Mouse (Mus musculus) MEL (cell line): ENCODE measurements around the gene Gm37240. TPM values are rescaled to one million over a fixed set of nuclear protein-coding genes. Genes with fewer than 3 reads are reported as not detected.

ENCODE experiments used
- DNase-seq: peaks from one replicate; pipeline ENCODE4 v3.0.0; 2011; ENCODE audit warnings: low read depth, low spot score
- H3K27ac ChIP-seq: 2 replicates; pipeline ENCODE4 v1.5.1; 2012; ENCODE audit warnings: low read depth, mild to moderate bottlenecking, control low read depth, low read length, moderate library complexity; ENCODE audit not compliant: control insufficient read depth
- H3K27me3 ChIP-seq, 2 experiments: fragments of 150-350 bp in 1 of 2; sonication (generic) in 1 of 2; 2 replicates each; pipeline ENCODE4 v1.6.1; 2012; ENCODE audit warnings: low read length in 2 of 2, mild to moderate bottlenecking in 2 of 2, improper control_type of control experiment in 1 of 2, moderate library complexity in 1 of 2; ENCODE audit not compliant: insufficient read depth in 2 of 2, control insufficient read depth in 1 of 2
- H3K36me3 ChIP-seq, 2 experiments: 2 replicates each; pipeline ENCODE4 v1.6.1; 2012 to 2014; ENCODE audit warnings: low read length in 2 of 2, improper control_type of control experiment in 1 of 2, inconsistent platforms in 1 of 2, mild to moderate bottlenecking in 1 of 2; ENCODE audit not compliant: insufficient read depth in 2 of 2, control insufficient read depth in 1 of 2
- H3K4me1 ChIP-seq, 2 experiments: fragments of 150-350 bp in 1 of 2; sonication (generic) in 1 of 2; 2 replicates each; pipeline ENCODE4 v1.6.1; 2012; ENCODE audit warnings: low read length in 2 of 2, improper control_type of control experiment in 1 of 2, mild to moderate bottlenecking in 1 of 2; ENCODE audit not compliant: insufficient read depth in 2 of 2, control insufficient read depth in 1 of 2
- H3K4me3 ChIP-seq, 2 experiments: fragments of 150-350 bp in 1 of 2; sonication (generic) in 1 of 2; 2 replicates each; pipeline ENCODE4 v1.5.1; 2012; ENCODE audit warnings: low read depth in 2 of 2, low read length in 2 of 2, mild to moderate bottlenecking in 2 of 2, moderate library complexity in 2 of 2, control low read depth in 1 of 2, improper control_type of control experiment in 1 of 2; ENCODE audit not compliant: control insufficient read depth in 1 of 2, insufficient read depth in 1 of 2
- H3K79me2 ChIP-seq: 2 replicates; pipeline ENCODE4 v1.6.1; 2012; ENCODE audit warnings: mild to moderate bottlenecking, low read length, moderate library complexity; ENCODE audit not compliant: control insufficient read depth, poor library complexity, insufficient read depth
- H3K9ac ChIP-seq: 2 replicates; pipeline ENCODE4 v1.6.1; 2012; ENCODE audit warnings: low read depth, mild to moderate bottlenecking, control low read depth, low read length, moderate library complexity; ENCODE audit not compliant: control insufficient read depth, poor library complexity, severe bottlenecking
- H3K9me3 ChIP-seq: fragments of 150-350 bp; sonication (generic); replicated peaks from 2 replicates; pipeline ENCODE4 v1.6.1; 2012; ENCODE audit warnings: mild to moderate bottlenecking, low read length, improper control_type of control experiment, moderate library complexity; ENCODE audit not compliant: insufficient read depth
- BHLHE40 ChIP-seq: IDR thresholded peaks from 2 replicates; pipeline ENCODE4 v1.6.1; 2012; ENCODE audit warnings: low read depth, mild to moderate bottlenecking, inconsistent platforms, low read length, improper control_type of control experiment, borderline replicate concordance
- CTCF ChIP-seq, 3 experiments: IDR thresholded peaks in 2 of 3; conservative IDR thresholded peaks in 1 of 3; 2 replicates each; pipeline ENCODE4 v1.5.1; 2011 to 2012; ENCODE audit warnings: low read length in 3 of 3, low read depth in 2 of 3, mild to moderate bottlenecking in 2 of 3, improper control_type of control experiment in 1 of 3, inconsistent platforms in 1 of 3, mixed read lengths in 1 of 3, moderate library complexity in 1 of 3; ENCODE audit not compliant: control insufficient read depth in 1 of 3, insufficient read depth in 1 of 3, poor library complexity in 1 of 3, severe bottlenecking in 1 of 3
- ELF1 ChIP-seq: IDR thresholded peaks from 2 replicates; pipeline ENCODE4 v1.6.1; 2014; ENCODE audit warnings: low read depth, mild to moderate bottlenecking, inconsistent platforms, low read length, improper control_type of control experiment, moderate library complexity
- GATA1 ChIP-seq: IDR thresholded peaks from 2 replicates; pipeline ENCODE4 v1.6.1; 2011; ENCODE audit warnings: low read depth, low read length, improper control_type of control experiment
- HCFC1 ChIP-seq: IDR thresholded peaks from 2 replicates; pipeline ENCODE4 v1.6.1; 2012; ENCODE audit warnings: low read depth, mild to moderate bottlenecking, inconsistent platforms, low read length, improper control_type of control experiment, moderate library complexity
- JUND ChIP-seq: IDR thresholded peaks from 2 replicates; pipeline ENCODE4 v1.6.1; 2011; ENCODE audit warnings: low read depth, mild to moderate bottlenecking, improper control_type of control experiment, low read length
- KAT2A ChIP-seq: conservative IDR thresholded peaks from 2 replicates; pipeline ENCODE4 v1.6.1; 2012; ENCODE audit warnings: low read depth, low read length, improper control_type of control experiment, inconsistent platforms
- MAZ ChIP-seq: IDR thresholded peaks from 2 replicates; pipeline ENCODE4 v1.6.1; 2012; ENCODE audit warnings: low read depth, mild to moderate bottlenecking, inconsistent platforms, low read length, improper control_type of control experiment
- MXI1 ChIP-seq: IDR thresholded peaks from 2 replicates; pipeline ENCODE4 v1.6.1; 2011; ENCODE audit warnings: mild to moderate bottlenecking, low read depth, low read length, improper control_type of control experiment
- MYB ChIP-seq: IDR thresholded peaks from 2 replicates; pipeline ENCODE4 v1.6.1; 2011; ENCODE audit warnings: mild to moderate bottlenecking, low read depth, low read length, improper control_type of control experiment
- MYC ChIP-seq: IDR thresholded peaks from 2 replicates; pipeline ENCODE4 v1.6.1; 2011; ENCODE audit warnings: low read depth, mild to moderate bottlenecking, low read length, improper control_type of control experiment, moderate library complexity
- NELFE ChIP-seq: IDR thresholded peaks from 2 replicates; pipeline ENCODE4 v1.6.1; 2011; ENCODE audit warnings: low read depth, low read length, improper control_type of control experiment
- NRF1 ChIP-seq: IDR thresholded peaks from 2 replicates; pipeline ENCODE4 v1.6.1; 2014; ENCODE audit warnings: low read depth, mild to moderate bottlenecking, inconsistent platforms, low read length, improper control_type of control experiment, moderate library complexity; ENCODE audit not compliant: poor library complexity, insufficient read depth, severe bottlenecking
- POLR2A ChIP-seq, 2 experiments: IDR thresholded peaks; 2 replicates each; pipeline ENCODE4 v1.6.1; 2011 to 2012; ENCODE audit warnings: low read length in 2 of 2, mild to moderate bottlenecking in 2 of 2, control low read depth in 1 of 2, improper control_type of control experiment in 1 of 2, low read depth in 1 of 2, moderate library complexity in 1 of 2; ENCODE audit not compliant: control insufficient read depth in 1 of 2, insufficient read depth in 1 of 2, poor library complexity in 1 of 2
- RCOR1 ChIP-seq: IDR thresholded peaks from 2 replicates; pipeline ENCODE4 v1.6.1; 2012; ENCODE audit warnings: low read depth, mild to moderate bottlenecking, inconsistent platforms, low read length, improper control_type of control experiment
- SMC3 ChIP-seq: IDR thresholded peaks from 2 replicates; pipeline ENCODE4 v1.6.1; 2011; ENCODE audit warnings: low read depth, low read length, improper control_type of control experiment
- TAL1 ChIP-seq: IDR thresholded peaks from 2 replicates; pipeline ENCODE4 v1.6.1; 2012; ENCODE audit warnings: mild to moderate bottlenecking, inconsistent platforms, low read length, moderate library complexity, mixed read lengths
- TCF12 ChIP-seq: IDR thresholded peaks from 2 replicates; pipeline ENCODE4 v1.6.1; 2014; ENCODE audit warnings: low read depth, mild to moderate bottlenecking, inconsistent platforms, low read length, improper control_type of control experiment, moderate library complexity
- USF2 ChIP-seq, 2 experiments: IDR thresholded peaks; 2 replicates each; pipeline ENCODE4 v1.6.1; 2011 to 2012; ENCODE audit warnings: improper control_type of control experiment in 2 of 2, low read length in 2 of 2, borderline replicate concordance in 1 of 2, inconsistent platforms in 1 of 2, low read depth in 1 of 2, mild to moderate bottlenecking in 1 of 2; ENCODE audit not compliant: insufficient read depth in 1 of 2
- polyA plus RNA-seq, 2 experiments: library from polyadenylated mRNA; stranded (reverse) in 1 of 2; unstranded in 1 of 2; fragments of >175 nt in 1 of 2; fragments of >200 nt in 1 of 2; gene quantifications; 2 replicates each; pipeline versions ENCODE4 v1.2.1 to v1.2.4; 2012; ENCODE audit warnings: low replicate concordance in 2 of 2, low read depth in 1 of 2; ENCODE audit not compliant: insufficient read length in 2 of 2, insufficient read depth in 1 of 2, missing spikeins in 1 of 2
- total RNA-seq: library from RNA; depleted of rRNA; stranded (reverse); fragments of 300-350 nt; gene quantifications from 2 replicates; pipeline ENCODE4 v1.2.3, GENCODE M21; 2012

Gm37240 gene
- total and polyA plus RNA-seq, 3 experiments, result 0.04 TPM; not detected in 2

DNA sequence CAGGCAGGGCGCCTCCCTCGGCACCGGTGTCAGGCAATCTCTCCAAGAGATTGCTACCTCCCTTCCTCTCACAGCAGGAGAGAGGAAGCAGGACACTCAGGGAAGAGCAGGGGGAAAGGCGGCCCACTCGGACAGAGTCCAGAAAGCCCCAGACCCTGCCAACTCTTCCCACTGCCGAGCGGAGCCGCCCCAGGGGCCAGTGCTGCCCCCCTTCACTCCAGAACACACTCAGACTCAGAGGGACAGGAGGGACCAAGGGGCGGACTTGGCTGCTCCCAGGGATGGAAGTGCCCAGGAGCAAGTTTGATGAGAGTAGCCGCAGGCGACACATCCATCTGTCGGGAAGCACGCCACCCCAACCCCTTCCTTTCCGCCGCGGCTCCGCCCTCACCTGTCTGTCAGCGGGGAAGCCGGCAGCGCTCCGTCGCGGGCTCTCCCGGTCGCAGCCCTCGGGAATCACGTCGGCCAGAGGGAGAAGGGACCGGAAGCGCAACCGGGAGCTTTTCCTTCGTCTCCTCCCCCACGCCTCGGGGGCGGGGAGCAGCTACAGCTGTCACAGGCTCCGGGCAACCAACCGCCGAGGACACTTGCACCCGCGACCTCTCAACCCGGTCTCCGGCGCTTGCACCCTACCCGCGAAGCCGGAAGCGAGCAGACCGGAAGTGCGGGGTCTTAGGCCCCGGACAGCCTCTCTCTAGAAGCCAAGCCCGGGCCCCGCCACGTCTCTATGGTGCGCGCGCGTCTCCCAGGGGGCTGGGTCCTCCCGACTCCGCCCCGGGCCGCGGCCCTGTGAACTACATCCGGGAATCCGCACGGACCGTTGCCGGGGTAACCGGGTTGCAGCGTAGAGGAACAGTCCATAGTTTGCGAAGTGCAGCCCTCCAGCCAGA is 1305.0 kb downstream of the Gm37240 start, which contains the start of gene Arfip1:
Gene Arfip1 (minus strand): TSS at position 603 of the 890 bp plus-strand sequence.
- peaks cover 3 to 16% of the 10 kb centered on the region in 2 experiments for H3K4me1 ChIP-seq
- DNase-seq, result peak; percentile 95

DNA sequence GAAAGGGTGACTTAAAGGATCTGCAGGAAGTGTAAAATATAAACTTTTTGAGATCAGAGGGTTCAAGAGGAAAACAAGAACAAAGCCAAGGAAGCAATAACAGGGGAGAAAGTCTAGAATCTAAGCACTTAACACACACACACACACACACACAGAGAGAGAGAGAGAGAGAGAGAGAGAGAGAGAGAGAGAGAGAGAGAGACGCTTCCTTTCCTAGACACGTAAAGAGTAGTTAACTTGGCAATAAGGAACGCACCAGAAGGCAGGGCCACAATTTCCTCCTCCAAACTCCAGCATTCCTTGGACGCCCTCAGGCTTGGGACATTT is 1305.7 kb downstream of the Gm37240 start:
- Histone ChIP-seq H3K27me3 (peaks cover 0 to 2% of the 10 kb centered on the region in 2 experiments; a peak in 1 of 4 replicates), H3K4me1 (peaks cover 3 to 16% of the 10 kb centered on the region in 2 experiments), H3K27ac (no peak overlapping the region), H3K79me2 (peaks cover 11% of the 10 kb centered on the region), H3K9ac (peak overlapping the region; percentile 79), H3K36me3 (peaks cover 0 to 32% of the 10 kb centered on the region in 2 experiments; a peak in 2 of 4 replicates), H3K9me3 (no peaks in the 10 kb centered on the region), H3K4me3 (peak overlapping the region; percentile 81 to 95)
- no peak for DNase-seq
- TF ChIP-seq ELF1, result 0 out of 2 replicates have a peak, but pooled peaks have one; percentile 21
- TF ChIP-seq MYB, result no peak
- no peak for TF ChIP-seq KAT2A
- no peak for TF ChIP-seq TCF12
- TF ChIP-seq JUND, result peak; percentile 91; the same call in 1 of the 2 replicates
- TF ChIP-seq RCOR1, result no peak
- no peak for TF ChIP-seq GATA1
- TF ChIP-seq MYC, result no peak
- no peak for TF ChIP-seq CTCF (IDR thresholded peaks at IDR 0.05 in 2 of 3, conservative IDR thresholded peaks at IDR 0.05 in 1 of 3; ENCODE audit: control insufficient read depth in 1 of 3, insufficient read depth in 1 of 3, low read depth in 2 of 3, low read length in 3 of 3, poor library complexity in 1 of 3, severe bottlenecking in 1 of 3)
- no peak for TF ChIP-seq NRF1
- TF ChIP-seq BHLHE40, result no peak

More for the DNA sequence above, 1305.0 kb downstream of the Gm37240 start, which contains the start of gene Arfip1:
- peak within 1 kb of the TSS; percentile 18; the same call in 1 of the 2 replicates for H3K27ac ChIP-seq
- H3K4me3 ChIP-seq, result peak within 1 kb of the TSS; percentile 81 to 95
- TF ChIP-seq NRF1 (peak; percentile 67), NELFE (peak; percentile 48), ELF1 (peak; percentile 72), POLR2A (IDR thresholded peaks at IDR 0.05; ENCODE audit: control insufficient read depth in 1 of 2, insufficient read depth in 1 of 2, low read depth in 1 of 2, low read length in 2 of 2, poor library complexity in 1 of 2) (peak; percentile 5 to 59; a peak in 1 of 4 replicates), SMC3 (no peak), USF2 (IDR thresholded peaks at IDR 0.05; ENCODE audit: borderline replicate concordance in 1 of 2, insufficient read depth in 1 of 2, low read depth in 1 of 2, low read length in 2 of 2) (no peak), MAZ (0 out of 2 replicates have a peak, but pooled peaks have one; percentile 63), TAL1 (no peak), MXI1 (peak; percentile 83), HCFC1 (peak; percentile 76)
- TF ChIP-seq, all 39 proteins: peak for 7
- Histone ChIP-seq H3K9ac (peak within 1 kb of the TSS; percentile 79), H3K9me3 (no peaks in the 10 kb centered on the region), H3K27me3 (peaks cover 0 to 2% of the 10 kb centered on the region in 2 experiments; a peak in 1 of 4 replicates), H3K36me3 (peaks cover 0 to 36% of the 10 kb centered on the region in 2 experiments; a peak in 2 of 4 replicates), H3K79me2 (peaks cover 10% of the 10 kb centered on the region)
